Mouse (Mus musculus): ENCODE measurements at regions not wholly inside any gene's neighbourhood (a gene's known extent, or its start where the extent isn't known, plus 50 kb on each side); places are given as distances from the start of the nearest gene placed in this dataset.

DNA sequence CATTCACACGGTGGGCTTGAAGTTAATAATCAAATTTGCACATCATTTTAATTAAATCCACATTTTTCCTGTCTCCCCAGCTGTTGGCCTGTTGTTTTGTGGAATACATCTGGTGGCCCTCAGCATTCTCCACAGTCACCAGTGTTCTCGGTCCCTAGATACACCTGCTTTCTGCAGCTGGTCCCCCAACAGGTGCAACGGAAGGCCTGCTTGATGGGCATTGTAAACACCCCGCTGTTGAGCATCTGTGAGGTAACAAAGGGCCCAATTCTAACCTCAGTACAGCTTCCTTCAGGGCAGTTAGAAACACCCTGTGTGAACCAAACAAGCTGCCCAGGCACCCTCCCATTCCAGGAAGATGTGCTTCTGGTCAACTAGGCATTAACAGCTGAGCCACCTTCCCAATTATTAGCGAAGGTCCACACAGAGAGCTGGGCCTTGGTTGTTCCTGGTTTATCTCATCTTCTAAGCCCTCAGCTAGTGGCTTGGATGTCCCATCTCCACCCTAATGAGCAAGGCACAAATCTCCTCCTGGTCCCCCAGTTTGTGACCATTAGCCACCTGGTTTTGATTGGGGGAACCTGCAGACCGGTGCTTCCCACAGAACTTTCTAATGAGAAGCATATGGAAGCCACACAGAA lies 293.0 kb upstream of the Spred2 start:
- Histone ChIP-seq H3K4me3 (no peak overlapping the region), H3K27ac (no peak overlapping the region)
- no peak for TF ChIP-seq CTCF (IDR thresholded peaks at IDR 0.05)
- intact Hi-C loops (cut with DNase I), result no loop called here
- DNase-seq (ENCODE audit: extremely low spot score in 1 of 2, low spot score in 2 of 2), result no peak

DNA sequence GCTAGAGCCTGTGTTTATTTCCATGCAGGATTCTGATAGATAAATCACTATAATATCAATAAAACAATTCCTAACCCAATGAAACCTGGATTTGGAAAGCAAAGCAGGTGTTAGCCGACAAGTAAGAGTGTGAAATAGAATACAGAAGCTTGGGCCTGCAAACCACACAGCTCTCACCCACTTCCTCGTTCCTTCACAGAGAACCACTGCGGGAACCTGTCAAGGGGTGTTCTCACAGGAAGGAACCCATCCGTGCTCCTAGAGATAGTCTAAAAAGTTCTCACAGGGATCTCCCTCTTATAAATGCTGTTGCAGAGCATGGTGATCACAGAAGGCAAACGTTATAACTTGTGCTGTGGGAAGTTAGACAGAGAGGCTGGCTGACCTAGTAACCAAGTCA lies 291.7 kb upstream of the Spred2 start:
- Histone ChIP-seq H3K27ac (no peak overlapping the region), H3K4me3 (no peak overlapping the region)
- TF ChIP-seq CTCF (IDR thresholded peaks at IDR 0.05), result no peak
- intact Hi-C loops (cut with DNase I), result no loop called here
- no peak for DNase-seq (ENCODE audit: extremely low spot score in 1 of 2, low spot score in 2 of 2)

DNA sequence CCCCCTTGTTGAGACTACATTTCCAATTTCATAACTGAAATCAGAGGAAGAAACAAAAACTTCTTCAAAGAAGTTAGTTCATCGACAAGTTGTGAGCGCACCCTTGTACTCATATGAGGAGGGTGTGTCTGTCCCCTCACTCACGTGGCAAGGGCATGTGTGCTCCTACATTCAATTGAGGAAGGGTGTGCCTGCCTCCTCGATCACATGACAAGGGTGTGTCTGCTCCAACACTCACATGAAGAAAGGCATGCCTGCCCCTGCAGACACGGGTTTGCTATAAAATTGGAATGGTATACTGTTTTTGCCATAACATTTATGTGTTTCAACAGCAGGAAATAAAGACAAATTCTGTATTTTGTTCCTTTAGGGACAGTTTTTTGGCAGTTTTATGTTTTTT lies 290.6 kb upstream of the Spred2 start:
- intact Hi-C loops (cut with DNase I), result no loop called here
- Histone ChIP-seq H3K27ac (no peak overlapping the region), H3K4me3 (no peak overlapping the region)
- DNase-seq (ENCODE audit: extremely low spot score in 1 of 2, low spot score in 2 of 2), result no peak
- no peak for TF ChIP-seq CTCF (IDR thresholded peaks at IDR 0.05)

DNA sequence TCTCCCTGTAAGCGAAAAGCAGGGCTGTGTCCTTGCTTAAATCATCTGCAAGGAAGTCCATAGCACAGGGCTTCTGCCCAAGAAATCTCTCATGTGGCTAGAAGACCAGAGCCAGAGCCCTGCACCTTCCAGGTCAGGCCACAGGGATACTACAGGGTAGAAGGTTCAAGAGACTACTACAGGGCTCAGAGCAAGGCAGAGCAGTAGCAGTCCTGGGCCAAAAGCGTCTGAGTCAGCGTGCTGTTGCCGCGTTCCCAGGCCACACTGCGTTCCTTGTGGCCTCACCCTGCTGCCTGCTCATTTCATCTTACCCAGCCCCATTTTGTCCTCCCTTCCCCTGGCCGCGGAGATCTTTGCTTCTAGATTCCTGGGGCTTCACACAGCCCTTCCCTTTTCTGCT lies 283.0 kb upstream of the Spred2 start:
- intact Hi-C loops (cut with DNase I), result no loop called here
- no peak for DNase-seq (ENCODE audit: extremely low spot score in 1 of 2, low spot score in 2 of 2)
- TF ChIP-seq CTCF (IDR thresholded peaks at IDR 0.05), result no peak
- no peak overlapping the region for H3K27ac ChIP-seq
- H3K4me3 ChIP-seq, result no peak overlapping the region

DNA sequence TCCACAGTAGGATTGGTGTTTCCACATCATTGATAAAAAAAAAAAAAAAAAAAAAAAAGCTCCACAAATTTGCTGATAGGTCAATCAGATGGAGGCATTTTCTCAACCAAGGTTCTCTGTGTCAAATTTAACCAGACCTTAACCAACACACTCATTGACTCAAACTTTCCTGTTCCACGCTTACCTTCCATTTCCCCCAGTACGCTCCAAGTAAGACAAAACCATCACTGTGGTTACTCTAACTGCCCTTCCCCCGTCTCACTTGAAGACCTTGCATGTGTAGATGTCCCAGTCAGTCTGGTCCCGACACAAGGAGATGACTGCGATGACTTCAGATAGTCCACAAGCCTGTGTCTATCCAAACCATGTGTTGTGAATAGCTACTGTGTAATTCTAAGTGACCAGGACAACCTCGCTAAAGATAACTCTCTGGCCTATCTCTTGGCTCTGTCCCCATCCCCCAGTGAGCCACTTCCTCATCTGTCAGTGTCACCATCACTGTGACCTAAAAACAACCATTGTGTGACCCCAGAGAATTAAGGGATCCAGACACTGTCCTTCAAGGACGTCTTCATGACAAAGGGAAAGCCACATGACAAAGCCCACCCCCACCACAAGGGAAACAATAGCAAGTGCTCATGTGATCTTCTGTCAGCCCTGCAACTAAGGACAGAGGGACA lies 279.9 kb upstream of the Spred2 start:
- intact Hi-C loops (cut with DNase I), result no loop called here
- H3K4me3 ChIP-seq, result no peak overlapping the region
- DNase-seq (ENCODE audit: extremely low spot score in 1 of 2, low spot score in 2 of 2), result no peak
- TF ChIP-seq CTCF (IDR thresholded peaks at IDR 0.05), result no peak
- H3K27ac ChIP-seq, result no peak overlapping the region

DNA sequence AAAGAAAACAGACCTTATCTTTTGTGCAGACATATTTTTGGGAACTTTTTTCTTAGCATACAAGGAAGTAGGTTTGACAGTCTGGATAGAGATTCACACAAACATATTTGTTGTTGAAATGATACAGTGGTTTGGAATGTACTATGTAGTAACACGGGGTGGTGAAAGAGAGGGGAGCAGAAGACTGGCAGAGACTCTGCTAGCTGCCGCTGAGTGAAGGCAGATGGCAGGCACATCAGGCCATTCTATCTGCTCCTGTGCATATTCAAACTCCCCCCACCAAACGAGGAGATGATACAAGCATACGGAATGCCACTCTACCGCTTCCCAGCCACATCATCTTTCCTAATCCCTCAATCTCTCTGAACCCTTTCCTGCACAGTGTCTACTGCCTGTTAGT lies 279.1 kb upstream of the Spred2 start:
- DNase-seq (ENCODE audit: extremely low spot score in 1 of 2, low spot score in 2 of 2), result no peak
- no peak overlapping the region for H3K27ac ChIP-seq
- TF ChIP-seq CTCF (IDR thresholded peaks at IDR 0.05), result no peak
- no peak overlapping the region for H3K4me3 ChIP-seq
- intact Hi-C loops (cut with DNase I), result no loop called here

DNA sequence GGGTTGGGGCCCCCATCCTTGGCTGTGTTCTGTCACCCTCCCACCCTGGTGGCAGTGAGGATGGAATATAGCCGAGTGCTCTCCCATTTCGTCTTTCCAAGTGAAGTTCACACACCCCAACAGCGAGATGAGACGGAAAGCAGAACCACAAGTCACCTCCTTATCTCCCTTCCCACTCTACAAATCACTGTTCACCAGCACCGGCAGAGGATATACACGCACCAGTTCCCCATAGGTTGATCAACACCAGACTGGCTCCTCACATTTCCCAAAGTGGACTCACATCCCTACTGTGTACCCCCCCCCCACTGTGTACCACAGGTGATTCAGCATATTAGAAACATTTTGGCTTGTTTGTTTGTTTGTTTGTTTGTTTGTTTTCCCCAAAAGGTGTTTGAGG lies 272.7 kb upstream of the Spred2 start:
- Histone ChIP-seq H3K4me3 (no peak overlapping the region), H3K27ac (no peak overlapping the region)
- intact Hi-C loops (cut with DNase I), result no loop called here
- no peak for DNase-seq (ENCODE audit: extremely low spot score in 1 of 2, low spot score in 2 of 2)
- no peak for TF ChIP-seq CTCF (IDR thresholded peaks at IDR 0.05)

DNA sequence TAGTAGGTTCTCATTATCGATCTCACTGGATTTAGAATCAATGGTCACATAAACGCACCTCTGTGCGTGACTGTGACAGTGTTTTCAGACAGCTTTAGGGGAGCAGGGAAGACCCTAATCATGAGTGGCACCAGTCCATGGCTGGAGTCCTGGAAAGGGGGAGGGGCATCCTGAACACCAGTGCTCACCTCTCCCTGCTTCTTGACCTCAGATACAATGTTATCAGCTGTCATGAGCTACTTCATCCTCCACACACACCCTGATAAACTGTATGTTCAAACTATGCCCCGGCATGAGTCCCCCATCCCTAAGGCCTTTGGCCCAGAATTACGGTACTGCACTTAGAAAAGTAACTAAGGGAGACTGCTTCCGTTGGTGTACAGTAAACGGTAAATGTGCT lies 272.2 kb upstream of the Spred2 start:
- Histone ChIP-seq H3K27ac (no peak overlapping the region), H3K4me3 (no peak overlapping the region)
- intact Hi-C loops (cut with DNase I), result no loop called here
- no peak for DNase-seq (ENCODE audit: extremely low spot score in 1 of 2, low spot score in 2 of 2)
- TF ChIP-seq CTCF (IDR thresholded peaks at IDR 0.05), result no peak

DNA sequence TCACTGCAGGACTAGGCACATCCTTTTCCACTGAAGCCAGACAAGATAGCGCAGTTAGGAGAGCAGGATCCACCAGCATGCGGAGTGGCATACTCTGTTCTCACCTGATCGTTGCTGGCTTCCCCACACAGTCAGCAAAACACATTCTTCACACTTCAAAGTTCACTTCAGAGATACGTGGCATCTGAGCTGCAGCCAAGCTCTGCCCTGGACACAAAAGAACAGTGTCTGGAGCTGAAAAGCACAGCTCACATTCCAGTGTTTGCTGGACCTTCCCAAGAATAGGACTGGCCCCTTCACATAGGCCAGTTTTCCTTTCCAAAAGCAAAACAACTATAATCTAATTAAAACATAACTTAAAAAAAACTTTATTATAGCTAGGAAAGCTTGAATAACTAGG lies 264.7 kb upstream of the Spred2 start:
- H3K27ac ChIP-seq, result no peak overlapping the region
- intact Hi-C loops (cut with DNase I), result no loop called here

DNA sequence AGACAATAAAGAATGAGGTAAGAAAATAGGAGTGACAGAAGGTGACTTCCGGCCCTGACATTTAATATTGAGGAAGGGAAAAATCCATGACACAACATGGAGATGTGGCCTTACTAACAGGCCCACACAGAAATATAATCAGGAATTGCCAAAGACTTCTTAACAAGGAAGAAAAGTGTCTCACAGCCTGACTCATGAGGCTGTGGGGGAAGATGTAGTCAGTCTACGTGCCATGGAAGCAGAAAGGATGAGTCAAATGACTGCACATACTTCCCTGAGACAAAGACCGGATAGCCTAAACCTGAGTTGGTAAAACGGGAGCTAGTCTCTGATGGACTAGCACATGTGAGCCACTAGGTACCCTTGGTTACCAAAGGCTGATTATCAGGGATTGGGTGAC lies 257.4 kb upstream of the Spred2 start:
- Histone ChIP-seq H3K27ac (no peak overlapping the region), H3K4me3 (no peak overlapping the region)
- no peak for DNase-seq (ENCODE audit: extremely low spot score in 1 of 2, low spot score in 2 of 2)
- intact Hi-C loops (cut with DNase I), result no loop called here
- TF ChIP-seq CTCF (IDR thresholded peaks at IDR 0.05), result no peak

More for the DNA sequence above, 264.7 kb upstream of the Spred2 start:
- TF ChIP-seq CTCF (IDR thresholded peaks at IDR 0.05), result no peak
- no peak overlapping the region for H3K4me3 ChIP-seq
- no peak for DNase-seq (ENCODE audit: extremely low spot score in 1 of 2, low spot score in 2 of 2)

DNA sequence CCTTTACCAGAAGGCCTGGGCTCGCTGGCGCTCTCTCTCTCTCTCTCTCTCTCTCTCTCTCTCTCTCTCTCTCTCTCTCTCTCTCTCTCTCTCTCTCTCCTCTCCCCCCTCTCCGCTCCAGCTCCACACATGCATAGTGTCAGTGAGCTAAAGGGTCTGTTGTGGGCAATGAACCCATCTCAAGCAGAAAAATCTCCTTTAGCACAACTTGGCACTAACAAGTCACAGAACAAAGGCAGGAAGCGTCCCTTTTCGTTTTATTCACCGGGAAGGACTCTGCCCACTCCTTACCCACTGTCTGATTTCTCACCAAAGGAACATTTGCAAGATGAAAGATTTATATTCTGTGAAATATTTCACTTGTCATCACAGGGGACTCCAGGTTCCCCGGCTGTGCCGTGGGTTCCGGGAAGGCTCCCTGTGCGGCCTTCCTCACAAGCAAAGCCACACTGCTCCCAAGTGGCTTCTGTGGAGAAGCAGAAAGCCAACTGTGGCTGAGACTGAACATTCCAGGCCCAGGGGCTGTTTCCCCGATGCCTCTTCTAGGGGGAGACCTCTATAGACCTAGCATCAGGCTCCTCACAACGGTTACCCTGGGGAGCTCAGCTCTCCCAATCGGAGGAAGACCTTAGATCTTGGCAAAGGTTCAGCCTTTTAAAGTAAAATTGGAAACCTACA lies 253.2 kb upstream of the Spred2 start:
- intact Hi-C loops (cut with DNase I), result loop anchor here (5.0 kb wide), 2 partner anchors 644 to 794 kb away; no protein-coding TSS in a partner anchor

DNA sequence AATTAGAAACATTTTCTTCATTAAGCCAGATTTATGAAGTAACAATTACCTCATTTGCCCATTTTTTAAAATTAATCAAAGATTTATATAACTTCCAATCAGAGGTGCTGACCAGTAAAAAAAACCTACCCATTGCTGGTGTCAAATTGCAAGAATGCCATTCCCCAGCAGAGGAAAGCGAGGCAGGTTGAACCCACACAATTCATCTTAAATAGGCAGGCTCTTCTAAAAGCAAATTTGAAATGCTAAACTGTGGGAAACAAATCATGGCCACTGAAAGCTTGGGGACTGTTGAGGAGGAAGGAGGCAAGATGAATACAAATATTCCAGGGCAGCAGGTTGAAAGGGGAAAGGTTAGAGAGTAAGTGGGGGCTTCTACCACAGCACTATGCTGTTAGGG lies 251.2 kb upstream of the Spred2 start:
- no peak for DNase-seq (ENCODE audit: extremely low spot score in 1 of 2, low spot score in 2 of 2)
- intact Hi-C loops (cut with DNase I), result loop anchor here (5.0 kb wide), 2 partner anchors 646 to 796 kb away; no protein-coding TSS in a partner anchor
- Histone ChIP-seq H3K4me3 (no peak overlapping the region), H3K27ac (no peak overlapping the region)
- TF ChIP-seq CTCF (IDR thresholded peaks at IDR 0.05), result no peak

More for the DNA sequence above, 253.2 kb upstream of the Spred2 start:
- DNase-seq (ENCODE audit: extremely low spot score in 1 of 2, low spot score in 2 of 2), result peak; percentile 15 to 21
- peak; percentile 48 for TF ChIP-seq CTCF (IDR thresholded peaks at IDR 0.05)
- H3K27ac ChIP-seq, result no peak overlapping the region
- no peak overlapping the region for H3K4me3 ChIP-seq
